Mouse (Mus musculus): ENCODE data around the gene Gm10639.
"Not testable (repeated sequence)": the region's sequence is repeated elsewhere in the genome, so short reads cannot be mapped to it uniquely, and the experiment has no call there.

The Gm10639 gene

GRCm38 (mm10) chr9:78289723-78290122 lies at the start of gene Gm10639:
TSS of gene Gm10639 (plus strand) at chr9:78289923.
- DNase-seq (ENCODE audit: low spot score) = peak; percentile 4

GRCm38 (mm10) chr9:78255683-78256470 lies 33.8 kb upstream of the Gm10639 start:
- not testable (repeated sequence) for DNase-seq (ENCODE audit: low spot score)

- DNase-seq (ENCODE audit: low spot score) = not testable (repeated sequence)
Measured at GRCm38 (mm10) chr9:78256914-78257313, 32.8 kb upstream of the Gm10639 start, which contains the start of gene Gm3776. TSS of gene Gm3776 (plus strand) at chr9:78257129.

GRCm38 (mm10) chr9:78259688-78260087 lies 30.0 kb upstream of the Gm10639 start:
- DNase-seq (ENCODE audit: low spot score) = peak; percentile 48

- not testable (repeated sequence) for DNase-seq (ENCODE audit: low spot score)
Measured at GRCm38 (mm10) chr9:78270945-78271344, 18.8 kb upstream of the Gm10639 start.

DNA sequence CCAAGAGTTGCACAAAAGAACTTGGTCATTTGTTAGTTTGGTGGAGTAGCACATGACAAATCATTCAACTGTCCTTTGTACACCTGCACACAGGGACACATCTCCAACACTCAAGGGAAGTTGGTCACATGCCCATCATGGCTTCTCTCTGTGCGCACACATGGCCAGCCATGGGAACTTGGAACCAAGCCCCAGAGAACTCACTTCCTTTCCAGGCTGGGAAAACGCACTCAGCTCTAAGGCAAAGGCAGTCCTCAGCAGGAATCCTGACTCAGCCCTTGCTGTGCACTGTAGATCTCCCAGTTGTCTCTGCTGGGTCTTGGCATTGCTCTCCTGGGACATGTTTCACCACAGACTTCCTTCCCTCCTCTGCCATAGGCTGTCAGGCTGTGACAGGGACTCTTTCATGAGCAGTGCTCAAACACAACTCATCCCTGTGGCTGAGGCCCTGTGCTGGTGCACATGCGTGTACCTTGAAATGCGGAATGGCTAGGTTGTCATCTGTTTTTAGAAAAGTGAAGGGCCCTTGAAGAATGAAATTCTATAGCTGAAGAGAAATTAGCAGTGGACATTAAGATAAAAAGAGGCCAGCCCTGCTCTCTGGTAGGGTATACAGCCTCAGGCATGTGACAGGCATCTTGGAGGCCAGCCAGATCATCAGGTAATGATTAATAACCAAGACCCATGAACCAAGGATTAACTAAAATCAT lies 7.6 kb upstream of the Gm10639 start:
- not testable (repeated sequence) for DNase-seq (ENCODE audit: low spot score)

DNA sequence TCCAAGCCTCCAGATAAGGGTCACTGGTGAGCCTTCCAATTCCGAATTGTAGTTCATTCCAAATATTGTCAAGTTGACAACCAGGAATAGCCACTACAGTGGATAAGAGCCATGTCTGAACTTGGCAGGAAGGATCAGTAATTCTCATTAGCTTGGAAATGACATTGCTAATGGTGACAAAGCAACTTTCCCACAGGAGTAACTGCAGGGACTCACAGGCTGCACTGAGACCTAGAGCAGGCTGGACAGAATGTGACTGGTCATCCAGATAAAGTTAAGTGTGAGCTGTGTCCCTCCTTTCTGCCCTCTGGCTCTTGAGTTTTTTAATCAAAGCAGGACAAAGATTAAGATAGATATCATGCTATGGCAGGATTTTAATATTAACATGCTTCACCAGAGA lies 660 bp upstream of the Gm10639 start:
- not testable (repeated sequence) for DNase-seq (ENCODE audit: low spot score)

GRCm38 (mm10) chr9:78292462-78292861 lies 2.7 kb downstream of the Gm10639 start:
- DNase-seq (ENCODE audit: low spot score) = not testable (repeated sequence)

- not testable (repeated sequence) for DNase-seq (ENCODE audit: low spot score)
Measured at GRCm38 (mm10) chr9:78293683-78294082, 4.0 kb downstream of the Gm10639 start.

DNA sequence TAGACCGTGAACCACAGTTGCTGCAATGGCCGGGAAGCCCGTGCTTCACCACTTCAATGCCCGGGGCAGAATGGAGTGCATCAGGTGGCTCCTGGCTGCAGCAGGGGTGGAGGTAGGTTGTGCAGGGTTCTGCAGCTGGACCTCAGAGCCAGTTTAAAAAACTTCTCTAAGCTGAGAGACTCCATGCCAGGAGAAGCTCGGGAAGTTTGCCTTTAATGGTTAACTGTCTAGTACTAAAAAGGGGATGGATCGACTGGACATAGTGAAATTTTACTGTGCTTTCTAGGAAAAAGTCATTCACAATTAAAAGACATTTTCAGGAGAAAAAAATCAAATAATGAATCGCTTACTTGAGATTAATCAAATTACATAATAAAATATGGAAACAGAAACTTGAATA lies 5.1 kb downstream of the Gm10639 start:
- not testable (repeated sequence) for DNase-seq (ENCODE audit: low spot score)

- peak; percentile 15 for DNase-seq (ENCODE audit: low spot score)
Measured at GRCm38 (mm10) chr9:78296089-78296488, 6.4 kb downstream of the Gm10639 start.

DNA sequence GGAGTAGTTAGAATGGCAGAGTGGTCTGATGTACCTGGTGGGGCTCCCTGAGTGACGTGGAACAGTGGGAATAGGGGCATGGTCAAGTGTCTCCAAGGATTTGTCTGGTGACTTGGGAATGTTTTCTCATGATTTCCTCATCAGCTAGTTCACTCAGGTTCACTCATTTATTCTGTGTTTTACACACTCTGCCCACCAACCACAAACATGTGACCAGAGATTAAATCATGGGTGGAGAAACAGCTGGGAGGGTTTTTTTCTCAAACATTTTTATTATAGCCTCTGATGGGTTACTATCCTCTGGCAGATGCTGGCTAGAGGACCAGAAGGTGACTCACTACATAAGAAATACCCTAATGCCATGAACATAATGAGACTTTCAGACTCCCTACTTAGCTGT lies 8.5 kb downstream of the Gm10639 start:
- DNase-seq (ENCODE audit: low spot score) = no peak

- peak; percentile 2 for DNase-seq (ENCODE audit: low spot score)
Measured at GRCm38 (mm10) chr9:78299143-78299542, 9.4 kb downstream of the Gm10639 start.

DNA sequence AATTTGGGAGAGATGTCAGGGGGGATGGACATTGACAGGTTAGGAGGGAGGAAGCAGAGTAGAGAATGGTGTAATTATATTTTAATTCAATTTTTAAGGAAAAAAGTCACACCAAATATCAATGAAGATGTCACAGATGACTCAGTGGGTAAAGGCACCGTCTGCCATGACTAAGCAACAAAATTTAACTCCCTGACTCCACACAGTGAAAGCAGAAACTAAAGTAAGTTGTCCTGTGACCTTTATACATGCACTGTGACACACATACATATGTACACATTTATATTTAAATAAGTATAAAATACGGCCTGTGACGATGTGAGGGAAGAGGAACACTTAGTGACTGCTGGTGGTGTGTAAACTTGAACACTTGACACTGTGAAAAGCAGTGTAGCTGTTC lies 18.4 kb downstream of the Gm10639 start:
- not testable (repeated sequence) for DNase-seq (ENCODE audit: low spot score)

- no peak for DNase-seq (ENCODE audit: low spot score)
Measured at GRCm38 (mm10) chr9:78314696-78315095, 25.0 kb downstream of the Gm10639 start, which contains the start of gene Omt2a. TSS of gene Omt2a (minus strand) at chr9:78314796.

GRCm38 (mm10) chr9:78319499-78319898 lies 29.8 kb downstream of the Gm10639 start:
- no peak for DNase-seq (ENCODE audit: low spot score)

- not testable (repeated sequence) for DNase-seq (ENCODE audit: low spot score)
Measured at GRCm38 (mm10) chr9:78327289-78327688, 37.6 kb downstream of the Gm10639 start, which contains the start of gene Omt2b. TSS of gene Omt2b (plus strand) at chr9:78327589.

GRCm38 (mm10) chr9:78337050-78337449 lies 47.3 kb downstream of the Gm10639 start:
- not testable (repeated sequence) for DNase-seq (ENCODE audit: low spot score)

GRCm38 (mm10) chr9:78340324-78340723 lies 50.6 kb downstream of the Gm10639 start:
- not testable (repeated sequence) for DNase-seq (ENCODE audit: low spot score)

DNA sequence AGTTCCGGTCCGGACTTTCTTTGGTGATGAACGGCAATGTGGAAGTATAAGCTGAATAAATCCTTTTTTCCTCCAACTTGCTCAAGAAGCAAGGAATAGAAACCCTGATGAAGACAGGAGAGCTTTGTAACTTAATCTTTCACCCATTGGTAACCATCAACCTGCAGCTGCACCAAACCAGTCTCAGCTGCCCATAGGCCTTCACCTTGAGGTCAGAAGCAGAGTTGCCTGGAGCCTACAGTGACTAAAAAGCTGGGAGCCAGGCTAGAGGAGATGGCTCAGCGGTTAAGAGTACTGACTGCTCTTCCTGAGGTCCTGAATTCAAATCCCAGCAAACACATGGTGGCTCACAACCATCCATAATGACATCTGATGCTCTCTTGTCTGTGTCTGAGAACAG lies 52.8 kb downstream of the Gm10639 start:
- not testable (repeated sequence) for DNase-seq (ENCODE audit: low spot score)

DNA sequence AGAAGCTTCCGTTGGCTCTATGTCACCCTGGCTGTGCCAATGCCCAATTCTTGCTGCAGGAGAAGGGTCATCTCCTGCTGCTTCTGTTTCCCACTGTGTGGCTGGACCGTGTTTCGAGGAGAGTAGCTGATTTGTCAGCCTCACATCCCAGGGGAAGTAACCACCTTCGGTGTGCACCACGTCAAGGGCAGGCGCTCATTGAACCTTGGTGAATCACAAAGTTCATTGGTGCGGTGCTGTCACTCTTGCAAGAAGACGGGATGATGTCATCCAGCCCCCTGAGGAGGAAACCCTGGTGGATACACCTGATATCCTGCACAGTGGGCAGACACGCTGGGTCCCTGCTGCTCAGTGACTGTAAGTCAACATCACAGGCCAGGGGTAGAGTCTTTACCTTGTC lies 53.3 kb downstream of the Gm10639 start:
- not testable (repeated sequence) for DNase-seq (ENCODE audit: low spot score)

DNA sequence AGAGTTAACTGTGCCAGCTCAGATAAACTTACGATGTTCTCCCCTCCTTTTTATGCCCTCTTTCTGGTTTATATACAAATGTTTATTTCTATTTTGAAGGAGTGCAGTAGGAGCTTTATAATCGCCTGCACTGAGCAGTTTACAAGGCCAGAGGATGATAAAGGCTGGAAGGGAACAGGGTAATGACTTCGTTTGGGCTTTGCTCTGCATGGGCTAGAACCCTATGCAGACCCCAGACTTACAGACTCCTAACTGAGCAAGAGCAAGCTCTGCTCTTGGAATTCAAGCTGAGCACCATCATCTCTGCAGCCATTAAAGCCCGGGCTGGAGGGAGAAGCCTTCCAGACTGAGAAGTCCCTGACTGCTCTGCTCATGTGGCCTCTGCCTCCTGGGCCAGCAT lies 55.5 kb downstream of the Gm10639 start:
- DNase-seq (ENCODE audit: low spot score) = not testable (repeated sequence)

DNA sequence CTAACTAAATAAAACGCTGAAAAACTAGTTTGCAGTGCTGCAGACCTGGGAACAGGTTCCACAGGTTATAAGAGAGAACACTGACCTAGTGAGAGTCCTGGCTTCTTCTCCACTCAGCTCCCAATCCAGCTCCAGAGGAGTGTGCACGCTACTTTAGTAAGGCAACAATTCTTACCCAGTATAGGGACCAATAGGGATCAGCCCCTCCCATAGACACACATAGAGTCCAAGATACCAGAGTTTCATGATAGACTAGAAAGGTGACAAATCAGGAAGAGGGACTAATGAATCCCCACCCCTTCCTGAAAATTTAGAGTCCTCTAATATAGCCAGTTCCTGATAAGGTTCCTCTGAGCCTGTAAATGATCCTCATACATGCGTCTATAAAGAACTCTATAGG lies 57.3 kb downstream of the Gm10639 start:
- peak; percentile 5 for DNase-seq (ENCODE audit: low spot score)

All from lung, postnatal 25 days (tissue).